Mouse (Mus musculus) G1E (cell line): ENCODE data around the gene Atp5k.

ENCODE experiments used
- CTCF ChIP-seq: IDR thresholded peaks from 2 replicates; pipeline ENCODE4 v1.5.1; 2012; ENCODE audit warnings: low read depth, low read length, inconsistent platforms, mixed read lengths
- GATA1 ChIP-seq: IDR thresholded peaks from 2 replicates; pipeline ENCODE4 v1.6.1; 2012; ENCODE audit warnings: borderline replicate concordance, low read length, inconsistent platforms, mixed read lengths
- TAL1 ChIP-seq: conservative IDR thresholded peaks from 2 replicates; pipeline ENCODE4 v1.6.1; 2012; ENCODE audit warnings: low read depth, low read length, inconsistent platforms, mixed read lengths

- no peak for TF ChIP-seq CTCF
- no peak for TF ChIP-seq TAL1
- no peak for TF ChIP-seq GATA1
Measured at GRCm38 (mm10) chr5:108405460-108405859, 28.8 kb downstream of the Atp5k start.
